Mouse (Mus musculus) lung, adult 2 months (tissue): Measurements from ENCODE around the gene Pitpnm1.

ENCODE experiments used
- CTCF ChIP-seq: fragments of 200-500 bp; IDR thresholded peaks from 2 replicates; pipeline ENCODE4 v1.5.1; 2011; ENCODE audit warnings: mild to moderate bottlenecking, low read length, control low read depth; ENCODE audit not compliant: insufficient read depth
- POLR2A ChIP-seq: fragments of 200-500 bp; IDR thresholded peaks from 2 replicates; pipeline ENCODE4 v1.6.1; 2011; ENCODE audit warnings: low read depth, mild to moderate bottlenecking, control low read depth, low read length, borderline replicate concordance; ENCODE audit errors: extremely low read depth

DNA sequence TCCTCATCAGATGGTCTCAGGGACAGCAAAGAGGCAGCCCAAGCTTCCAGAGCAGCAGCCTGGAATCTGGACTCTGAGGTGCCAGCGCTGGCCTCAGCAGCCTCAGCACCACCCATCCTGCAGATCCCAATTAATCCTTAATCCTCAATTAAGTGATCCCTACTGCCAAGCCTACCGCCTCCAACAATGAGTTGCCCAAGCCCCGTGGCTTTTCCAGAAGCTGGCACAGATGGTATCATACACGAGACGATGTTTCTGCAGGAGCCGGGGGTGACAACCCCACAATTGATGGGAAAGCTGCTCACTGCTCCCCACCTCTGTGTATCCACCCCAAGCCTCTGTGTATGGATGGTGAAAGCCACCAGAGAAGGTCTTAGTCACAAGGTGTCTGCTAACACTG, 10.7 kb upstream of the Pitpnm1 start:
- TF ChIP-seq POLR2A (no peak), CTCF (no peak)
